In the genomic region with DNA sequence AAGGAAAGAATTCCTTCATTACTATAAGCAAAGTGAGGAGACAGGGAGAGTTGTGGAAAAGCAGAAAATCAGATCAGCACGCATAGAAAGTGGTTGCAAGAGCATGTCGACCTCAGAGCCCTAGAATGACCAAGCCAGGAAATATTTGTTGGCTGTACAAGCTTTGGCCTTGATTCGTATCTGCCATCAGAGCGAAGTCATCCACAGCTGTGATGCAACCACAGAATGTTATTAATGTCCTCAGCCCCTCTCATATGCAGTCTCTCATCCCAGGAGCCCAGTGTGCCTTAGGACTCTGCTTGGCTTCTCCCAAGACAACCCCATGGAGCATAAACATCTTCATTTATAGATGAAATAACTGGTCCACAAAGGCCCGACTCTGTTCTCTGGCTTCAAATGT, we compare ENCODE assay signal across 14 mouse cellular contexts.
DNase-seq lines count a peak whose midpoint lies in the region; ATAC-seq and TF ChIP-seq lines count a peak whose summit lies in the region.
"Had no signal": no experiment of that assay in that cellular context is flagged by ENCODE, and none has a peak within 500 bp of the region (broad histone marks: within the 10 kb centered on the region; RNA-seq: fewer than 3 reads in every experiment).

No protein-coding gene starts in this region.

- no peaks in the 10 kb centered on the region for H3K9me3 ChIP-seq in forebrain, embryonic 13.5 days (replicated peaks)
- H3K9me3 ChIP-seq in forebrain, embryonic 11.5 days (ENCODE audit: control insufficient read depth, low read length), result no peaks in the 10 kb centered on the region
- no peaks in the 10 kb centered on the region for H3K9me3 ChIP-seq in forebrain, embryonic 16.5 days (ENCODE audit: control insufficient read depth, low read length)
- H3K9me3 ChIP-seq: forebrain, embryonic 12.5 days; heart, embryonic 13.5 days; limb, embryonic 15.5 days; neural tube, embryonic 15.5 days had no signal

- H3K36me3 ChIP-seq in forebrain, embryonic 13.5 days (ENCODE audit: poor library complexity, severe bottlenecking), result peaks cover 40% of the 10 kb centered on the region
- no peaks in the 10 kb centered on the region for H3K36me3 ChIP-seq in forebrain, embryonic 11.5 days (ENCODE audit: control insufficient read depth, insufficient read depth, low read length)
- 0 out of 2 replicates have a peak, but pooled peaks cover 2% of the 10 kb centered on the region for H3K36me3 ChIP-seq in forebrain, embryonic 16.5 days (ENCODE audit: control insufficient read depth, insufficient read depth)
- H3K36me3 ChIP-seq: heart, embryonic 13.5 days; limb, embryonic 15.5 days; neural tube, embryonic 15.5 days had no signal

- no peak for ATAC-seq in forebrain, embryonic 13.5 days
- ATAC-seq in forebrain, embryonic 11.5 days (replicated peaks; ENCODE audit: low FRiP score), result no peak
- no peak for ATAC-seq in forebrain, embryonic 16.5 days

- H3K27ac ChIP-seq in forebrain, embryonic 13.5 days, result 0 out of 2 replicates have a peak overlapping the region, but pooled peaks have one; percentile 14
- no peak overlapping the region for H3K27ac ChIP-seq in forebrain, embryonic 11.5 days (ENCODE audit: low read depth, low read length)
- peak overlapping the region; percentile 6; the same call in 1 of the 2 replicates for H3K27ac ChIP-seq in left cerebral cortex, adult 2 months
- no peak overlapping the region; the same call in 1 of the 2 replicates for H3K27ac ChIP-seq in forebrain, embryonic 16.5 days (ENCODE audit: low read length)
- H3K27ac ChIP-seq: heart, embryonic 13.5 days; limb, embryonic 15.5 days; neural tube, embryonic 15.5 days had no signal

- TF ChIP-seq CTCF in left cerebral cortex, adult 2 months (IDR thresholded peaks at IDR 0.05), result no peak

- intact Hi-C loops in left cerebral cortex, adult 2 months (cut with DNase I), result loop anchor here (2.0 to 10.0 kb wide), 3 partner anchors 51 to 1417 kb away; no protein-coding TSS in a partner anchor
- intact Hi-C loops in left cerebral cortex, postnatal 14 days (cut with DNase I), result loop anchor here (5.0 to 10.0 kb wide), 2 partner anchors 50 to 1417 kb away; no protein-coding TSS in a partner anchor

- DNase-seq in forebrain, embryonic 11.5 days (ENCODE audit: low spot score), result no peak
- DNase-seq in left cerebral cortex, adult 2 months (ENCODE audit: extremely low spot score in 1 of 2, low spot score in 2 of 2), result no peak
- no peak for DNase-seq in left cerebral cortex, postnatal 14 days (ENCODE audit: low spot score in 2 of 2)
- peak; percentile 29 for DNase-seq in adrenal gland, postnatal 25 days
- DNase-seq in lung, postnatal 25 days (ENCODE audit: low spot score), result peak; percentile 54
- DNase-seq in right cerebral cortex, postnatal 36 days (ENCODE audit: low spot score in 2 of 2), result no peak
- DNase-seq: thymus, postnatal 25 days had no signal

- H3K9ac ChIP-seq in forebrain, embryonic 13.5 days, result no peak overlapping the region
- H3K9ac ChIP-seq in forebrain, embryonic 11.5 days (ENCODE audit: low read length), result no peak overlapping the region
- no peak overlapping the region for H3K9ac ChIP-seq in forebrain, embryonic 16.5 days (replicated peaks; ENCODE audit: low read depth, low read length)
- H3K9ac ChIP-seq: forebrain, embryonic 12.5 days; heart, embryonic 13.5 days; limb, embryonic 15.5 days; neural tube, embryonic 15.5 days had no signal

- peaks cover 11% of the 10 kb centered on the region for H3K4me1 ChIP-seq in forebrain, embryonic 13.5 days
- H3K4me1 ChIP-seq in forebrain, embryonic 11.5 days (replicated peaks; ENCODE audit: control insufficient read depth, insufficient read depth, low read length), result no peaks in the 10 kb centered on the region
- peaks cover 6% of the 10 kb centered on the region; the same call in 1 of the 2 replicates for H3K4me1 ChIP-seq in forebrain, embryonic 16.5 days (replicated peaks; ENCODE audit: control insufficient read depth, insufficient read depth, low read length)
- H3K4me1 ChIP-seq: limb, embryonic 15.5 days had no signal

- WGBS in forebrain, embryonic 13.5 days, result 88% methylated on average over 5 of the region's 5 CpGs
- WGBS in forebrain, embryonic 11.5 days, result 88% methylated on average over 5 of the region's 5 CpGs
- WGBS in forebrain, embryonic 16.5 days, result 84% methylated on average over 5 of the region's 5 CpGs

- H3K4me3 ChIP-seq in forebrain, embryonic 13.5 days, result no peak overlapping the region
- no peak overlapping the region for H3K4me3 ChIP-seq in forebrain, embryonic 11.5 days (ENCODE audit: low read depth, low read length)
- no peak overlapping the region for H3K4me3 ChIP-seq in left cerebral cortex, adult 2 months
- H3K4me3 ChIP-seq in forebrain, embryonic 16.5 days (replicated peaks; ENCODE audit: low read length), result no peak overlapping the region
- H3K4me3 ChIP-seq: forebrain, embryonic 12.5 days; heart, embryonic 13.5 days; limb, embryonic 15.5 days; neural tube, embryonic 15.5 days had no signal

- no peak overlapping the region for H3K4me2 ChIP-seq in forebrain, embryonic 13.5 days
- no peak overlapping the region for H3K4me2 ChIP-seq in forebrain, embryonic 11.5 days (ENCODE audit: low read depth, low read length, severe bottlenecking)
- H3K4me2 ChIP-seq in forebrain, embryonic 16.5 days (ENCODE audit: low read length), result no peak overlapping the region
- H3K4me2 ChIP-seq: forebrain, embryonic 12.5 days; heart, embryonic 13.5 days; limb, embryonic 15.5 days; midbrain, embryonic 11.5 days; neural tube, embryonic 15.5 days had no signal

- H3K27me3 ChIP-seq in forebrain, embryonic 13.5 days, result no peaks in the 10 kb centered on the region
- no peaks in the 10 kb centered on the region for H3K27me3 ChIP-seq in forebrain, embryonic 11.5 days (ENCODE audit: control insufficient read depth, insufficient read depth, low read length)
- no peaks in the 10 kb centered on the region for H3K27me3 ChIP-seq in forebrain, embryonic 16.5 days (replicated peaks; ENCODE audit: control insufficient read depth, insufficient read depth, low read length)
- H3K27me3 ChIP-seq: forebrain, embryonic 12.5 days; heart, embryonic 13.5 days; limb, embryonic 15.5 days; neural tube, embryonic 15.5 days had no signal

Comparison
In these comparisons a context has a peak if more than half of its experiments do, and no peak if none do; other contexts are left out.
1. H3K27ac ChIP-seq: peak in forebrain, embryonic 13.5 days (single experiment) and left cerebral cortex, adult 2 months (single experiment); none in forebrain, embryonic 11.5 days (single experiment) and forebrain, embryonic 16.5 days (single experiment).
2. DNase-seq: peak in adrenal gland, postnatal 25 days (single experiment) and lung, postnatal 25 days (single experiment); none in forebrain, embryonic 11.5 days (single experiment), left cerebral cortex, adult 2 months (0 of 2), left cerebral cortex, postnatal 14 days (0 of 2) and right cerebral cortex, postnatal 36 days (0 of 2).